Mouse (Mus musculus): ENCODE results near the gene Zfp872.

- TF ChIP-seq CTCF (IDR thresholded peaks at IDR 0.05; ENCODE audit: borderline replicate concordance, insufficient read depth, low read depth, low read length) (no peak), POLR2A (IDR thresholded peaks at IDR 0.05; ENCODE audit: borderline replicate concordance, insufficient read depth, low read length) (no peak)
These were observed 36.2 kb downstream of the Zfp872 start for GRCm38 (mm10) chr9:22224066-22224465.
